Mouse (Mus musculus) midbrain, embryonic 10.5 days (tissue): ENCODE results near the gene Sit1. TPM values are rescaled to one million over a fixed set of nuclear protein-coding genes. Genes with fewer than 3 reads are reported as not detected.

ENCODE experiments used
- DNase-seq: peaks from one replicate; pipeline ENCODE4 v3.0.0-alpha.2; 2017; ENCODE audit warnings: low spot score
- H3K27ac ChIP-seq: fragments of 300-500 bp; sonication (generic); replicated peaks from 2 replicates; pipeline ENCODE4 v1.5.1; 2016; ENCODE audit warnings: mild to moderate bottlenecking
- H3K27me3 ChIP-seq: fragments of 300-500 bp; sonication (generic); 2 replicates; pipeline ENCODE4 v1.6.1; 2016; ENCODE audit warnings: low read depth, mild to moderate bottlenecking; ENCODE audit not compliant: poor library complexity, severe bottlenecking
- H3K36me3 ChIP-seq: fragments of 300-500 bp; sonication (generic); 2 replicates; pipeline ENCODE4 v1.6.1; 2016; ENCODE audit warnings: mild to moderate bottlenecking, moderate library complexity
- H3K4me1 ChIP-seq: fragments of 300-500 bp; sonication (generic); 2 replicates; pipeline ENCODE4 v1.6.1; 2016
- H3K4me3 ChIP-seq: fragments of 300-500 bp; sonication (generic); 2 replicates; pipeline ENCODE4 v1.5.1; 2016; ENCODE audit warnings: mild to moderate bottlenecking, moderate library complexity
- H3K9me3 ChIP-seq: fragments of 300-500 bp; sonication (generic); replicated peaks from 2 replicates; pipeline ENCODE4 v1.6.1; 2016; ENCODE audit warnings: mild to moderate bottlenecking
- WGBS: fragments of 180-500 bp; shearing (Covaris S2); methylation state at CpG from one replicate; pipeline ENCODE4 v1.1.7; 2016; 5-methylcytosine and 5-hydroxymethylcytosine counted together
- polyA plus RNA-seq: library from polyadenylated mRNA; unstranded; fragments of >200 nt; fragmentation: Nextera tagmentation; extraction: Ambion mirVana; gene quantifications from 2 replicates; pipeline ENCODE4 v1.2.1, GENCODE M21; 2016

The Sit1 gene
- polyA plus RNA-seq, 1 experiment from 2014 or later: not detected

DNA sequence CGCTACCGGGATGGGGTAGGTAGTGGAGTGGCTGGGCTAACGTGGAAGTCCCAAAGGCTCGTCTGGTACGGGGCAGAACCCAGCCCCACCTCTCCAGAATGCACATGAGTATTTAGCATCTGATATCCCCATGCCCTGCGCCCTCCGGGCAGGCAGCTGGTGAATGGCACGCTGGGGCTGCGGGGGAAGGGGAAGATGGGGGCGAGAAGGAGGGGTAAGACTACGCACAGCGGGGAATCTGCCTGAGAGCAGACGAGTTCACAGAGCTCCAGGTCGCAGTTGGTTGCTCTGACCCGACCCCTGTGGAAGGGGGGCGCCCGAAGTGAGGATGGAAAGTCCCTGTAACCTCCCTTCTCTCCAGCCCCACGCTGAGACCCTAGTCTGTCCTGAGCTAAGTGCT lies 30.1 kb downstream of the Sit1 start:
- WGBS: under 1% methylated on average over 18 of the region's 18 CpGs
- peaks cover 27% of the 10 kb centered on the region for H3K4me1 ChIP-seq
- H3K4me3 ChIP-seq: peak overlapping the region; percentile 52
- H3K36me3 ChIP-seq: peaks cover 3% of the 10 kb centered on the region
- H3K27ac ChIP-seq: peak overlapping the region; percentile 61; the same call in 1 of the 2 replicates
- H3K9me3 ChIP-seq: no peaks in the 10 kb centered on the region
- peaks cover 52% of the 10 kb centered on the region for H3K27me3 ChIP-seq
- DNase-seq: peak; percentile 44

- Histone ChIP-seq H3K27ac (no peak overlapping the region), H3K4me3 (no peak overlapping the region), H3K36me3 (peaks cover 14% of the 10 kb centered on the region), H3K9me3 (no peaks in the 10 kb centered on the region), H3K27me3 (peaks cover 52% of the 10 kb centered on the region), H3K4me1 (peaks cover 26% of the 10 kb centered on the region)
- DNase-seq: no peak
- 60% methylated on average over 11 of the region's 11 CpGs for WGBS
Measured at GRCm38 (mm10) chr4:43452315-43452714, 31.2 kb downstream of the Sit1 start.

GRCm38 (mm10) chr4:43448554-43448953 lies 35.0 kb downstream of the Sit1 start:
- H3K27me3 ChIP-seq: peaks cover 37% of the 10 kb centered on the region
- no peak overlapping the region for H3K27ac ChIP-seq
- H3K36me3 ChIP-seq: peaks cover 43% of the 10 kb centered on the region
- WGBS: 83% methylated on average over 3 of the region's 3 CpGs
- peaks cover 23% of the 10 kb centered on the region for H3K4me1 ChIP-seq
- no peak for DNase-seq
- H3K9me3 ChIP-seq: no peaks in the 10 kb centered on the region
- no peak overlapping the region for H3K4me3 ChIP-seq

GRCm38 (mm10) chr4:43447251-43447650 lies 36.3 kb downstream of the Sit1 start:
- no peaks in the 10 kb centered on the region for H3K9me3 ChIP-seq
- H3K4me3 ChIP-seq: no peak overlapping the region
- peaks cover 17% of the 10 kb centered on the region for H3K4me1 ChIP-seq
- H3K36me3 ChIP-seq: peaks cover 43% of the 10 kb centered on the region
- no peak overlapping the region for H3K27ac ChIP-seq
- peaks cover 24% of the 10 kb centered on the region for H3K27me3 ChIP-seq
- 91% methylated on average over 13 of the region's 13 CpGs for WGBS
- DNase-seq: no peak

DNA sequence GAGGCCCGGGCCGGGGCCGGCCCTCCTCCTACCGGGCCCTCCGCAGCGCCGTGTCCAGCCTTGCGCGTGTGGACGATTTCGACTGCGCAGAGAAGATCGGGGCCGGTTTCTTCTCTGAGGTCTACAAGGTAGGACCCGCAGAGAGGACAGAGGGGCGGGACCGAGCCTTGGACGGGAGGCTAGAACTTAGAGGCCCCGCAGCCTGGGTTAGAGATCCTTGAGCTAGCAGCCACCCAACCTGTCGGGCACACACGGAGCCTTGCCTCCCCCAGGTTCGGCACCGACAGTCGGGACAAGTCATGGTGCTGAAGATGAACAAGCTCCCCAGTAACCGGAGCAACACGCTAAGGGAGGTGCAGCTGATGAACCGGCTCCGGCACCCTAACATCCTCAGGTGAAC lies 40.0 kb downstream of the Sit1 start:
- WGBS: 1% methylated on average over 28 of the region's 28 CpGs
- peaks cover 41% of the 10 kb centered on the region for H3K36me3 ChIP-seq

DNA sequence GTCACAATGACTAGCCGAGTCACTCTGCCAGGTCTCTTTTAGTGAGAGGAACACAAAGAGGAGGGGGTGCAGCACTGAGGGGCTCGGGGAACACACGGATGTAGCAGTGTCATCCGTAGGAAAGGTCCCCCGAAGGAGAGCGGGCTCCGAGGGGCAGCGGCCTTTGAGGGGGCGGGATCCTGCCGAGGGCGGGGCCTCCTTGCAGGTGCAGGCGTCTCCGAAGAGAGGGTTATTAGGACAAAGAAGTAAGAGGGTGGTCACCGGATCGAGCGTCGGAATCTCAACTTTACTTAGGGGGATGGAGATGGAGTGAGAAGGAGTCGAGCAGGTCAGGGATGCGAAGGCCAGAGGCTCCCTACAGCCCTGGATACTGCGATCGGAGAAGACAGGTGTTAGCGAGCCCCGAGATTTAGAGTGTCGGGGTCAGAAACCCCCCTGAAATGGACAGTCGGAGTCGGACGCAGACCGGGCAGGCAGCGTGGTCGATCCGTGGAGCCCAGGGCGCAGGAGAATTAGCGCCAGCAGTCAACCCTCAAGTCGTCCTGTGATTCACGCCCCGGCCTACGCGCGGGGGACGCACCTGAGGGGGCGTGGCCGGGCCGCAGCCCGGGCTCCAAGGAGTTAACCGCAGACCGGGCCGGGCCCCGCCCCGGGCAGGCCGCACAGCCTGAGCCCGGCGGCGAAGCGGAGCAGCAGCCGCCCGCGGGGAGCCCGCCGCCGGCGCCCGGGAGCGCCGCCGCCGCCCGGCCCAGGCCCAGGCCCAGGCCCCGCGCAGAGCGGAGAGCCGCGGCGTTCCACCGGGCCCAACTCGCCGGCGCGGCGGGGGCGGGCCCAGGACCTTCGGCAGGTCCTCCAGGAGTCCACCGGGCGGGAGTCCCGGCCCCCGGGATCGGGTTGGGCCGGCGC lies 40.8 kb downstream of the Sit1 start:
- peak; percentile 71 for DNase-seq
- peak overlapping the region; percentile 88 for H3K4me3 ChIP-seq
- under 1% methylated on average over 88 of the region's 88 CpGs for WGBS
- peaks cover 17% of the 10 kb centered on the region for H3K27me3 ChIP-seq
- H3K36me3 ChIP-seq: peaks cover 33% of the 10 kb centered on the region
- H3K4me1 ChIP-seq: peaks cover 20% of the 10 kb centered on the region
- H3K27ac ChIP-seq: peak overlapping the region; percentile 92
- H3K9me3 ChIP-seq: no peaks in the 10 kb centered on the region

More for the DNA sequence above, 40.0 kb downstream of the Sit1 start:
- Histone ChIP-seq H3K4me3 (peak overlapping the region; percentile 88), H3K9me3 (no peaks in the 10 kb centered on the region), H3K27me3 (peaks cover 17% of the 10 kb centered on the region), H3K27ac (peak overlapping the region; percentile 92), H3K4me1 (peaks cover 20% of the 10 kb centered on the region)
- DNase-seq: peak; percentile 54

DNA sequence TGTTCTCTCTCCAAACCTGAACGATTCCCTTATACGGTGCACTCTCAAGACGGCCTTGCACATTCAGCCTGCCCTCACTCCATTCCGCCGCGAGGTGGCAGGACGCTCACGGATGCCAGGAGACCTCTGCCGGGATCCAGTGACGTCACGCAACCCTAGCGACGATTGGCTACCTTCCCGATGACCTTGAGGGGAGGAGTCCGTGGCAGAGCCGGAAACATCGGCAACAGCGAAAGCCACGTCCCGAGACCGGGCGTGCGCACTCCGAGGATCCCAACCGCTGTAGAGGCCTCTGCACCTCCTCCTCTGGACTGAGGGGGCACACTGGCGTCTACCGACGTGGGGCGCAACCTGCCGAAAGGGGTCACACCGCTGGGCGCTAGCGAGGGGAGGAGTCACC lies 41.5 kb downstream of the Sit1 start:
- DNase-seq: peak; percentile 99
- WGBS: under 1% methylated on average over 33 of the region's 33 CpGs
- peaks cover 20% of the 10 kb centered on the region for H3K4me1 ChIP-seq
- peaks cover 26% of the 10 kb centered on the region for H3K36me3 ChIP-seq
- peak overlapping the region; percentile 88 for H3K4me3 ChIP-seq
- peaks cover 17% of the 10 kb centered on the region for H3K27me3 ChIP-seq
- peak overlapping the region; percentile 92 for H3K27ac ChIP-seq
- no peaks in the 10 kb centered on the region for H3K9me3 ChIP-seq

DNA sequence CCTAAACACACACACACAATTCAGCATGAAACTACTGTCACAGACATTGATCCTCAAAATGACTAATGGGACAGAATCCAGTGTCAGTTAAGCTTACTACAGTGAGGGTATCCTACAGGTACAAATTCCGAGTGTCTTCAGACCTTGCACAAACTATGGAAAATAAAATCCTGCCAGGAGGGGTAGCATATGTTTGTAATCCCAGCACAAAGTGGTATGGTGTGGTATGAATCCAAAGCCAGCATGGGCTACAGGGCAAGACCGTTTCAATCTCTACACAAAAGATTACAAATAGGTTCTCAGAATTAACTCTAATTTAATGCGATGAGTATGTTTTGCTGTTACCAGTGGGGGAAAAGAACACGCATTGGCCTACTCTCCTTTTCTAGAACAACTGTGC lies 41.9 kb downstream of the Sit1 start, which contains the start of gene Tesk1:
Tesk1 (plus strand) TSS at position 301 of the 400 bp plus-strand sequence.
- Histone ChIP-seq H3K4me3 (peak within 1 kb of the TSS; percentile 88), H3K27ac (peak within 1 kb of the TSS; percentile 92), H3K4me1 (peaks cover 20% of the 10 kb centered on the region), H3K9me3 (no peaks in the 10 kb centered on the region), H3K27me3 (peaks cover 17% of the 10 kb centered on the region), H3K36me3 (peaks cover 22% of the 10 kb centered on the region)
- DNase-seq: no peak
- WGBS: 30% methylated on average over 4 of the region's 4 CpGs

- Histone ChIP-seq H3K27me3 (peaks cover 34% of the 10 kb centered on the region), H3K27ac (no peak overlapping the region), H3K4me1 (peaks cover 20% of the 10 kb centered on the region), H3K4me3 (no peak overlapping the region), H3K9me3 (no peaks in the 10 kb centered on the region), H3K36me3 (no peaks in the 10 kb centered on the region)
- DNase-seq: no peak
- WGBS: 97% methylated on average over 1 of the region's 1 CpGs
Measured at GRCm38 (mm10) chr4:43432832-43433231, 50.7 kb downstream of the Sit1 start.

Other genes with a start within 250 kb of the Sit1 start
- 0.57 TPM in 2 replicates for gene Atp8b5, start 216.6 kb downstream of the Sit1 start, polyA plus RNA-seq
- 10.5 and 18.1 TPM in 2 replicates for gene Rusc2, start 101.8 kb downstream of the Sit1 start, polyA plus RNA-seq
- gene Fam166b, start 54.6 kb downstream of the Sit1 start, polyA plus RNA-seq: 0.14 and 0.25 TPM in 2 replicates
- gene Tesk1, start 41.8 kb downstream of the Sit1 start, polyA plus RNA-seq: 2.9 and 6.0 TPM in 2 replicates
- 1.4 and 1.8 TPM in 2 replicates for gene Cd72, start 29.1 kb downstream of the Sit1 start, polyA plus RNA-seq
- gene Ccdc107, start 9.2 kb upstream of the Sit1 start, polyA plus RNA-seq: 44.8 and 48.4 TPM in 2 replicates
- 48.5 and 52.8 TPM in 2 replicates for gene Arhgef39, start 16.0 kb upstream of the Sit1 start, polyA plus RNA-seq
- 0.67 and 0.69 TPM in 2 replicates for gene Car9, start 23.2 kb upstream of the Sit1 start, polyA plus RNA-seq
- 41.6 and 44.5 TPM in 2 replicates for gene Tpm2, start 40.0 kb upstream of the Sit1 start, polyA plus RNA-seq
- gene Creb3, start 78.6 kb upstream of the Sit1 start, polyA plus RNA-seq: 43.1 and 49.1 TPM in 2 replicates
- gene Tln1, start 79.0 kb upstream of the Sit1 start, polyA plus RNA-seq: 43.3 and 47.2 TPM in 2 replicates
- gene Rgp1, start 95.0 kb upstream of the Sit1 start, polyA plus RNA-seq: 20.7 and 21.0 TPM in 2 replicates
- 26.7 and 31.6 TPM in 2 replicates for gene Gba2, start 95.1 kb upstream of the Sit1 start, polyA plus RNA-seq
- gene Msmp, start 100.8 kb upstream of the Sit1 start, polyA plus RNA-seq: 0.32 and 0.74 TPM in 2 replicates
- 11.7 and 14.3 TPM in 2 replicates for gene Npr2, start 148.2 kb upstream of the Sit1 start, polyA plus RNA-seq
- 3.0 and 4.3 TPM in 2 replicates for gene Spag8, start 169.9 kb upstream of the Sit1 start, polyA plus RNA-seq
- 75.5 and 79.3 TPM in 2 replicates for gene Hint2, start 172.7 kb upstream of the Sit1 start, polyA plus RNA-seq
- 4.6 and 7.2 TPM in 2 replicates for gene Tmem8b, start 185.2 kb upstream of the Sit1 start, polyA plus RNA-seq
- gene Fam221b, start 185.4 kb upstream of the Sit1 start, polyA plus RNA-seq: 1.6 and 2.1 TPM in 2 replicates
- gene Olfr70, start 217.1 kb upstream of the Sit1 start, polyA plus RNA-seq: not detected in 2 replicates
- gene Olfr71, start 226.5 kb upstream of the Sit1 start, polyA plus RNA-seq: not detected in 2 replicates
- 0.21 TPM in 1 of 2 replicates, not detected in the other for gene Hrct1, start 243.5 kb upstream of the Sit1 start, polyA plus RNA-seq
- gene Spaar, start 246.3 kb upstream of the Sit1 start, polyA plus RNA-seq: 0.02 TPM in 1 of 2 replicates, not detected in the other